Mouse (Mus musculus): ENCODE data around the gene Ormdl2. TPM values are rescaled to one million over a fixed set of nuclear protein-coding genes. Genes with fewer than 3 reads are reported as not detected.

Ormdl2 gene
- polyA plus RNA-seq, 1 experiment from 2014 or later: 59.8 TPM

- DNase-seq (ENCODE audit: low spot score) (no peak), ATAC-seq (no peak)
- H3K9me3 ChIP-seq (ENCODE audit: low read length): no peaks in the 10 kb centered on the region
- no peak overlapping the region for H3K9ac ChIP-seq (replicated peaks; ENCODE audit: low read depth)
- peaks cover 19% of the 10 kb centered on the region for H3K4me1 ChIP-seq (ENCODE audit: insufficient read depth, low read depth, low read length)
- H3K36me3 ChIP-seq (ENCODE audit: insufficient read depth, low read length): peaks cover 10% of the 10 kb centered on the region; the same call in 1 of the 2 replicates
- 93% methylated on average over 16 of the region's 16 CpGs for WGBS
- no peak overlapping the region for H3K4me2 ChIP-seq (replicated peaks; ENCODE audit: low read depth, low read length)
- no peak overlapping the region for H3K4me3 ChIP-seq (ENCODE audit: low read depth, low read length)
- TF ChIP-seq CTCF (IDR thresholded peaks at IDR 0.05) (no peak), EP300 (IDR thresholded peaks at IDR 0.05) (no peak)
- H3K27ac ChIP-seq (ENCODE audit: low read length): no peak overlapping the region
- no peaks in the 10 kb centered on the region for H3K27me3 ChIP-seq (replicated peaks; ENCODE audit: insufficient read depth, low read length)
Measured at GRCm38 (mm10) chr10:128801981-128802495, 19.4 kb downstream of the Ormdl2 start.

- 88% methylated on average over 8 of the region's 8 CpGs for WGBS
- TF ChIP-seq CTCF (IDR thresholded peaks at IDR 0.05) (no peak), EP300 (IDR thresholded peaks at IDR 0.05) (no peak)
- no peak for DNase-seq (ENCODE audit: low spot score)
Measured at GRCm38 (mm10) chr10:128798676-128799075, 22.8 kb downstream of the Ormdl2 start.

GRCm38 (mm10) chr10:128795581-128795980 is 25.9 kb downstream of the Ormdl2 start:
- Histone ChIP-seq H3K4me2 (replicated peaks; ENCODE audit: low read depth, low read length) (no peak overlapping the region), H3K4me3 (ENCODE audit: low read depth, low read length) (no peak overlapping the region), H3K9ac (replicated peaks; ENCODE audit: low read depth) (no peak overlapping the region), H3K27me3 (replicated peaks; ENCODE audit: insufficient read depth, low read length) (no peaks in the 10 kb centered on the region), H3K9me3 (ENCODE audit: low read length) (no peaks in the 10 kb centered on the region), H3K27ac (ENCODE audit: low read length) (no peak overlapping the region), H3K36me3 (ENCODE audit: insufficient read depth, low read length) (peaks cover 4% of the 10 kb centered on the region; the same call in 1 of the 2 replicates), H3K4me1 (ENCODE audit: insufficient read depth, low read depth, low read length) (no peaks in the 10 kb centered on the region)
- no peak for ATAC-seq
- 95% methylated on average over 3 of the region's 3 CpGs for WGBS
- no peak for TF ChIP-seq CTCF (IDR thresholded peaks at IDR 0.05)
- no peak for TF ChIP-seq EP300 (IDR thresholded peaks at IDR 0.05)
- DNase-seq (ENCODE audit: low spot score): no peak

More at GRCm38 (mm10) chr10:128798676-128799075, 22.8 kb downstream of the Ormdl2 start:
- Histone ChIP-seq H3K9ac (replicated peaks; ENCODE audit: low read depth) (no peak overlapping the region), H3K27ac (ENCODE audit: low read length) (no peak overlapping the region), H3K9me3 (ENCODE audit: low read length) (no peaks in the 10 kb centered on the region), H3K4me3 (ENCODE audit: low read depth, low read length) (no peak overlapping the region), H3K4me2 (replicated peaks; ENCODE audit: low read depth, low read length) (no peak overlapping the region), H3K27me3 (replicated peaks; ENCODE audit: insufficient read depth, low read length) (no peaks in the 10 kb centered on the region), H3K36me3 (ENCODE audit: insufficient read depth, low read length) (peaks cover 10% of the 10 kb centered on the region; the same call in 1 of the 2 replicates), H3K4me1 (ENCODE audit: insufficient read depth, low read depth, low read length) (peaks cover 8% of the 10 kb centered on the region; the same call in 1 of the 2 replicates)
- ATAC-seq: no peak

GRCm38 (mm10) chr10:128794391-128794790 is 27.1 kb downstream of the Ormdl2 start:
- H3K27me3 ChIP-seq (replicated peaks; ENCODE audit: insufficient read depth, low read length): no peaks in the 10 kb centered on the region
- H3K9me3 ChIP-seq (ENCODE audit: low read length): no peaks in the 10 kb centered on the region
- TF ChIP-seq CTCF (IDR thresholded peaks at IDR 0.05) (no peak), EP300 (IDR thresholded peaks at IDR 0.05) (no peak)
- DNase-seq (ENCODE audit: low spot score): no peak
- ATAC-seq: no peak
- no peak overlapping the region for H3K27ac ChIP-seq (ENCODE audit: low read length)
- H3K4me1 ChIP-seq (ENCODE audit: insufficient read depth, low read depth, low read length): no peaks in the 10 kb centered on the region
- WGBS: 72% methylated on average over 5 of the region's 5 CpGs
- no peak overlapping the region for H3K4me2 ChIP-seq (replicated peaks; ENCODE audit: low read depth, low read length)
- no peak overlapping the region for H3K9ac ChIP-seq (replicated peaks; ENCODE audit: low read depth)
- no peak overlapping the region for H3K4me3 ChIP-seq (ENCODE audit: low read depth, low read length)
- H3K36me3 ChIP-seq (ENCODE audit: insufficient read depth, low read length): no peaks in the 10 kb centered on the region

- H3K9me3 ChIP-seq (ENCODE audit: low read length): no peaks in the 10 kb centered on the region
- H3K4me3 ChIP-seq (ENCODE audit: low read depth, low read length): no peak overlapping the region
- 88% methylated on average over 1 of the region's 1 CpGs for WGBS
- no peaks in the 10 kb centered on the region for H3K4me1 ChIP-seq (ENCODE audit: insufficient read depth, low read depth, low read length)
- no peak overlapping the region for H3K4me2 ChIP-seq (replicated peaks; ENCODE audit: low read depth, low read length)
- no peaks in the 10 kb centered on the region for H3K27me3 ChIP-seq (replicated peaks; ENCODE audit: insufficient read depth, low read length)
- ATAC-seq (no peak), DNase-seq (ENCODE audit: low spot score) (no peak)
- H3K36me3 ChIP-seq (ENCODE audit: insufficient read depth, low read length): no peaks in the 10 kb centered on the region
- no peak overlapping the region for H3K9ac ChIP-seq (replicated peaks; ENCODE audit: low read depth)
- no peak overlapping the region for H3K27ac ChIP-seq (ENCODE audit: low read length)
- TF ChIP-seq EP300 (IDR thresholded peaks at IDR 0.05) (no peak), CTCF (IDR thresholded peaks at IDR 0.05) (no peak)
Measured at GRCm38 (mm10) chr10:128793258-128793657, 28.2 kb downstream of the Ormdl2 start.

- H3K4me2 ChIP-seq (replicated peaks; ENCODE audit: low read depth, low read length): no peak overlapping the region
- TF ChIP-seq CTCF (IDR thresholded peaks at IDR 0.05): peak; percentile 36
- TF ChIP-seq EP300 (IDR thresholded peaks at IDR 0.05): no peak
- H3K4me3 ChIP-seq (ENCODE audit: low read depth, low read length): no peak overlapping the region
- ATAC-seq (no peak), DNase-seq (ENCODE audit: low spot score) (no peak)
- H3K4me1 ChIP-seq (ENCODE audit: insufficient read depth, low read depth, low read length): no peaks in the 10 kb centered on the region
- H3K9me3 ChIP-seq (ENCODE audit: low read length): no peaks in the 10 kb centered on the region
- H3K27me3 ChIP-seq (replicated peaks; ENCODE audit: insufficient read depth, low read length): no peaks in the 10 kb centered on the region
- H3K27ac ChIP-seq (ENCODE audit: low read length): no peak overlapping the region
- H3K9ac ChIP-seq (replicated peaks; ENCODE audit: low read depth): no peak overlapping the region
- no peaks in the 10 kb centered on the region for H3K36me3 ChIP-seq (ENCODE audit: insufficient read depth, low read length)
Measured at GRCm38 (mm10) chr10:128792041-128792440, 29.4 kb downstream of the Ormdl2 start.

All from lung, postnatal 0 days (tissue).